Mouse (Mus musculus): ENCODE data around the gene Krt9. TPM values are rescaled to one million over a fixed set of nuclear protein-coding genes. Genes with fewer than 3 reads are reported as not detected.

Krt9 gene
- polyA plus RNA-seq, 1 experiment from 2014 or later: not detected

DNA sequence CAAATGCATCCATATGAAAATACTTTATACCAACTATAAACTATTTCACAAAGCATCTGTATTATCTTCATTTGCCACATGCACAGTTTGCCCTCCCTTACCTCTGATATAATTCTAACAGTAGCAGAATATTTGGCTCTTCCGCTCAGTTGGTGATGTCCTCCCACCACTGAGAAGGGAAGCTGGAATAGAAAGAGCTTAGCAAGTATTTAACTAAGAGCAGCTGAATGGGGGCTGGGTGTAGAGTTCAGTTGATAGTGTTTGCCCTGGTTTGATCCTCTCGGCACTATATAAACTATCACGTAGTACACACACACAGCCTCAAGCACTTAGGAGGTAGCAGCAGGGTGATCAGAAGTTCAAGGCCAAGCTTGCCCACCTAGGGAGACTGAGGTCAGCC, 13.8 kb downstream of the Krt9 start:
- no peak overlapping the region for H3K9ac ChIP-seq (replicated peaks)
- H3K4me2 ChIP-seq (ENCODE audit: low read depth, low read length): no peak overlapping the region
- no peaks in the 10 kb centered on the region for H3K27me3 ChIP-seq (ENCODE audit: insufficient read depth, low read length)
- no peak overlapping the region for H3K4me3 ChIP-seq (ENCODE audit: low read depth, low read length)
- no peaks in the 10 kb centered on the region for H3K4me1 ChIP-seq (ENCODE audit: insufficient read depth)
- no peak overlapping the region for H3K27ac ChIP-seq (ENCODE audit: low read depth)
- H3K36me3 ChIP-seq (replicated peaks; ENCODE audit: insufficient read depth, low read length): no peaks in the 10 kb centered on the region
- DNase-seq (no peak), ATAC-seq (no peak)
- TF ChIP-seq CTCF (IDR thresholded peaks at IDR 0.05; ENCODE audit: low read depth) (no peak), EP300 (IDR thresholded peaks at IDR 0.05; ENCODE audit: low read depth) (no peak)
- 59% methylated on average over 3 of the region's 3 CpGs for WGBS (ENCODE audit: insufficient replicate concordance)
- H3K9me3 ChIP-seq (ENCODE audit: low read length): no peaks in the 10 kb centered on the region

GRCm38 (mm10) chr11:100178307-100178706, 14.7 kb downstream of the Krt9 start:
- H3K4me2 ChIP-seq (ENCODE audit: low read depth, low read length): no peak overlapping the region
- H3K9ac ChIP-seq (replicated peaks): no peak overlapping the region
- H3K4me3 ChIP-seq (ENCODE audit: low read depth, low read length): no peak overlapping the region
- no peaks in the 10 kb centered on the region for H3K27me3 ChIP-seq (ENCODE audit: insufficient read depth, low read length)
- H3K36me3 ChIP-seq (replicated peaks; ENCODE audit: insufficient read depth, low read length): no peaks in the 10 kb centered on the region
- no peaks in the 10 kb centered on the region for H3K4me1 ChIP-seq (ENCODE audit: insufficient read depth)
- TF ChIP-seq CTCF (IDR thresholded peaks at IDR 0.05; ENCODE audit: low read depth): no peak
- TF ChIP-seq EP300 (IDR thresholded peaks at IDR 0.05; ENCODE audit: low read depth): no peak
- WGBS (ENCODE audit: insufficient replicate concordance): 65% methylated on average over 5 of the region's 5 CpGs
- ATAC-seq: no peak
- H3K9me3 ChIP-seq (ENCODE audit: low read length): no peaks in the 10 kb centered on the region
- no peak overlapping the region for H3K27ac ChIP-seq (ENCODE audit: low read depth)
- DNase-seq: no peak

- ATAC-seq: no peak
- H3K27ac ChIP-seq (ENCODE audit: low read depth): no peak overlapping the region
- H3K4me3 ChIP-seq (ENCODE audit: low read depth, low read length): no peak overlapping the region
- 65% methylated on average over 9 of the region's 9 CpGs for WGBS (ENCODE audit: insufficient replicate concordance)
- DNase-seq: no peak
- H3K9ac ChIP-seq (replicated peaks): no peak overlapping the region
- H3K27me3 ChIP-seq (ENCODE audit: insufficient read depth, low read length): no peaks in the 10 kb centered on the region
- no peaks in the 10 kb centered on the region for H3K9me3 ChIP-seq (ENCODE audit: low read length)
- TF ChIP-seq EP300 (IDR thresholded peaks at IDR 0.05; ENCODE audit: low read depth): no peak
- no peak for TF ChIP-seq CTCF (IDR thresholded peaks at IDR 0.05; ENCODE audit: low read depth)
- no peak overlapping the region for H3K4me2 ChIP-seq (ENCODE audit: low read depth, low read length)
- H3K4me1 ChIP-seq (ENCODE audit: insufficient read depth): no peaks in the 10 kb centered on the region
- H3K36me3 ChIP-seq (replicated peaks; ENCODE audit: insufficient read depth, low read length): no peaks in the 10 kb centered on the region
These were observed 16.3 kb downstream of the Krt9 start for GRCm38 (mm10) chr11:100176791-100177190.

DNA sequence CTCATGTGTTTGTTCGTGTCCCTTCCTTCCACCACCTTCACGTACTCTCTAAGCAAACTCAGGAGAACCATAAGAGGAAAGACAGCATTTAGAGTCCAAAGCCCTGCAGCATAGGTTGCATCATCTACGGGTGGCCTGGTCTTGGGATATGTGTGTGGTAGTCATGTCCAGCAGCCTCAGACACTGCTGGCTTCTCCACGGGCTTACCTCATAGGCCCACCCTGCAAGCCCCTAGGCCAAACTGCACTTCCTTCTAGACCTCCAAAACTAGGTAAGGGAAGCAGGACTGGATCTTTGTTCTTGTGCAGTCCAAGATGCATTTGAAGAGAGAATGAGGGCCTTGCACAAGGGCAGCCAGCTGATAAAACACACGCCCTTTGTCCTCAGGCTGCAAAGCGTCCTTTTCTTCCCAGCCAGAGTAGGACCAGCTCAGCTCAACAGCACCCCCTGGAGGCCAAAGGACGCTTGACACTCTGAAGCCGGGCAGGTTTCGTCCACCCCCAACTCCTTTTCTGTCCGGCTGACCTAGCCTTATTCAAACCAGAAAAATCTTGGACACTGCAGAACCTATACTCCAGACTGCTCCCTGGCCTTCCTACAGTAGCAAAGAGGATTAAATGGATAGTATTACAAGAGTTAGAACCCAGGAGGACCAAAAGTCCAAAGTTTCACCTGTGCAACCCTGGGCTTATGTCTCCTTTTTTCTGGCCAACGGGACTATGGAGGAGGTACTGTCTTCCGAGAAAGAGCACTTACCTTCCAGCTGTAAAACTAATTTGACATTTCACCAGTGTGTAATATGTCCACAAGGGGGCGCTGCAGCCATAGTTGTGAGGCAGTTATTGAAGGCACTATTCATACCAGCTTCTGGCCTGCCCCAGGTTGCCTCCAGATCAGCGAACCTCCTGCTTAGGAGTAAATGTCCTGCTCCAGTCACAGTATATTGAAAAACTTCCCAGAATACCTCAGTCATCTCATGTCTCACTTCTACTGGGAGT, 24.0 kb downstream of the Krt9 start:
- Histone ChIP-seq H3K27me3 (ENCODE audit: insufficient read depth, low read length) (no peaks in the 10 kb centered on the region), H3K9me3 (ENCODE audit: low read length) (no peaks in the 10 kb centered on the region), H3K4me2 (ENCODE audit: low read depth, low read length) (no peak overlapping the region), H3K36me3 (replicated peaks; ENCODE audit: insufficient read depth, low read length) (no peaks in the 10 kb centered on the region), H3K27ac (ENCODE audit: low read depth) (no peak overlapping the region), H3K4me3 (ENCODE audit: low read depth, low read length) (no peak overlapping the region), H3K4me1 (ENCODE audit: insufficient read depth) (no peaks in the 10 kb centered on the region), H3K9ac (replicated peaks) (no peak overlapping the region)
- 24% methylated on average over 14 of the region's 14 CpGs for WGBS (ENCODE audit: insufficient replicate concordance)
- peak; percentile 75 for DNase-seq
- peak; percentile 81 for TF ChIP-seq CTCF (IDR thresholded peaks at IDR 0.05; ENCODE audit: low read depth)
- no peak for TF ChIP-seq EP300 (IDR thresholded peaks at IDR 0.05; ENCODE audit: low read depth)
- peak; percentile 59; the same call in 1 of the 2 replicates for ATAC-seq

GRCm38 (mm10) chr11:100168071-100168470, 25.0 kb downstream of the Krt9 start:
- Histone ChIP-seq H3K27ac (ENCODE audit: low read depth) (no peak overlapping the region), H3K4me1 (ENCODE audit: insufficient read depth) (no peaks in the 10 kb centered on the region), H3K36me3 (replicated peaks; ENCODE audit: insufficient read depth, low read length) (no peaks in the 10 kb centered on the region), H3K4me3 (ENCODE audit: low read depth, low read length) (no peak overlapping the region), H3K9ac (replicated peaks) (no peak overlapping the region), H3K27me3 (ENCODE audit: insufficient read depth, low read length) (no peaks in the 10 kb centered on the region), H3K4me2 (ENCODE audit: low read depth, low read length) (no peak overlapping the region), H3K9me3 (ENCODE audit: low read length) (no peaks in the 10 kb centered on the region)
- ATAC-seq (no peak), DNase-seq (no peak)
- 50% methylated on average over 8 of the region's 8 CpGs for WGBS (ENCODE audit: insufficient replicate concordance)
- TF ChIP-seq CTCF (IDR thresholded peaks at IDR 0.05; ENCODE audit: low read depth): no peak
- TF ChIP-seq EP300 (IDR thresholded peaks at IDR 0.05; ENCODE audit: low read depth): no peak

- no peak for TF ChIP-seq EP300 (IDR thresholded peaks at IDR 0.05; ENCODE audit: low read depth)
- ATAC-seq (no peak), DNase-seq (no peak)
- no peak overlapping the region for H3K4me3 ChIP-seq (ENCODE audit: low read depth, low read length)
- H3K4me1 ChIP-seq (ENCODE audit: insufficient read depth): no peaks in the 10 kb centered on the region
- no peaks in the 10 kb centered on the region for H3K9me3 ChIP-seq (ENCODE audit: low read length)
- H3K27me3 ChIP-seq (ENCODE audit: insufficient read depth, low read length): no peaks in the 10 kb centered on the region
- 48% methylated on average over 7 of the region's 7 CpGs for WGBS (ENCODE audit: insufficient replicate concordance)
- no peak overlapping the region for H3K9ac ChIP-seq (replicated peaks)
- H3K36me3 ChIP-seq (replicated peaks; ENCODE audit: insufficient read depth, low read length): no peaks in the 10 kb centered on the region
- no peak overlapping the region for H3K27ac ChIP-seq (ENCODE audit: low read depth)
- no peak overlapping the region for H3K4me2 ChIP-seq (ENCODE audit: low read depth, low read length)
These were observed 28.7 kb downstream of the Krt9 start for GRCm38 (mm10) chr11:100164392-100164791.

Data from liver, postnatal 0 days (tissue).